Mouse (Mus musculus) kidney, adult 2 months (tissue): ENCODE measurements around the gene Asic1. TPM values are rescaled to one million over a fixed set of nuclear protein-coding genes. Genes with fewer than 3 reads are reported as not detected.
A peak's percentile ranks its signal among the peaks of the same experiment; 100 is the strongest.

Experiments
- DNase-seq: peaks from one replicate; pipeline ENCODE4 v3.0.0; 2021
- H3K27ac ChIP-seq: fragments of 200-500 bp; 2 replicates; pipeline ENCODE4 v1.5.1; 2012; ENCODE audit warnings: low read depth, low read length, control low read depth, inconsistent platforms; ENCODE audit not compliant: insufficient read depth
- H3K27me3 ChIP-seq: fragments of 200-500 bp; replicated peaks from 2 replicates; pipeline ENCODE4 v1.6.1; 2012; ENCODE audit warnings: mild to moderate bottlenecking, moderate library complexity, low read length, inconsistent platforms; ENCODE audit not compliant: control insufficient read depth, insufficient read depth
- H3K36me3 ChIP-seq: fragments of 200-500 bp; 2 replicates; pipeline ENCODE4 v1.6.1; 2012; ENCODE audit warnings: mild to moderate bottlenecking, moderate library complexity, low read length, inconsistent platforms; ENCODE audit not compliant: control insufficient read depth, insufficient read depth
- H3K4me1 ChIP-seq: fragments of 200-500 bp; 2 replicates; pipeline ENCODE4 v1.6.1; 2011; ENCODE audit warnings: low read length; ENCODE audit not compliant: control insufficient read depth, insufficient read depth
- H3K4me3 ChIP-seq: fragments of 200-500 bp; 2 replicates; pipeline ENCODE4 v1.5.1; 2011; ENCODE audit warnings: mild to moderate bottlenecking, low read depth, low read length, control low read depth; ENCODE audit not compliant: insufficient read depth
- CTCF ChIP-seq: fragments of 200-500 bp; conservative IDR thresholded peaks from 2 replicates; pipeline ENCODE4 v1.5.1; 2011; ENCODE audit warnings: low read depth, mild to moderate bottlenecking, control low read depth, low read length, moderate library complexity, mixed read lengths; ENCODE audit not compliant: insufficient read depth, insufficient read length
- POLR2A ChIP-seq: fragments of 200-500 bp; IDR thresholded peaks from one replicate; pipeline ENCODE4 v1.6.1; 2011; ENCODE audit warnings: low read depth, low read length, control low read depth
- WGBS: fragments of 180-500 bp; shearing (Covaris S2); methylation state at CpG from one replicate; pipeline ENCODE4 v1.1.7; 2018; 5-methylcytosine and 5-hydroxymethylcytosine counted together
- polyA plus RNA-seq: library from polyadenylated mRNA; depleted of rRNA; stranded (reverse); fragments of >200 nt; gene quantifications from 2 replicates; pipeline ENCODE4 v1.2.3, GENCODE M21; 2012

Gene Asic1
- polyA plus RNA-seq, 1 experiment, result 0.34 TPM

DNA sequence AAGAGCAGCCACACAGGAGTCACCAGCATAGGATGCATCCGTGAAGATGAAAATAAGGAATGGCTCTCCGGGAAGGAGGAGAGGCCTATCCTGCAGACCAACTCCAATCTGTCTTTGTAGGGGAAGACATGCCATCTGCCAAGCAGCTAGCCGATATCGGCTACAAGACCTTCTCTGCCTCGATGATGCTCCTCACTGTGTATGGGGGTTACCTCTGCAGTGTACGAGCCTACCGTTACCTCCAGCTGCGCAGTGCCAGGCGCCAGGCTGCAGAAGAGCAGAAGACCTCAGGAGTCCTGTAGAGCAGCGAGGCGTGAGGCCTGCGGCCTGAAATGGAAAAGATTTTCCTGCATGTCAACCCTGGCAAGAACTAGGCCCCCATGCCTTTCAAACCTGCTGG is 57.4 kb downstream of the Asic1 start:
- Histone ChIP-seq H3K27ac (no peak overlapping the region), H3K4me3 (no peak overlapping the region), H3K36me3 (peaks cover 3% of the 10 kb centered on the region; the same call in 1 of the 2 replicates), H3K4me1 (peaks cover 21% of the 10 kb centered on the region), H3K27me3 (no peaks in the 10 kb centered on the region)
- TF ChIP-seq CTCF, result no peak
- no peak for TF ChIP-seq POLR2A
- 89% methylated on average over 12 of the region's 12 CpGs for WGBS
- no peak for DNase-seq

DNA sequence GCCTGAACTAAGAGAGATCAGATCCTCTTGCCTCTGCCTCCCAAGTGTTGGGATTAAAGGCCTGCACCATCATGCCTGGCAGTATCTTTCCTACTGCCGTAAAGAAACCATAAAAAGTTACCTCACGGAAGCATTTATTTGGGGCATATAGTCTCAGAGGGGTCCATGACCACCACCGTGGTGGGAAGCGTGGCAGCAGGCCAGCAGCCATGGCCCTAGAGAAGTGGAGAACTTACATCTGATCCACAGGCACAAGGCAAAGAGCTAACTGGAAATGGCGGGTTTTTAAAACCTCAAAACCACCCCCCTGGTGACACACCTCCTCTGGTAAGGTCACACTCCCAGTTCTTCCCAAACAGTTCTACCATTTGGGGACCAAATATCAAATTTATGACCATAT is 58.0 kb downstream of the Asic1 start:
- WGBS, result 95% methylated on average over 5 of the region's 5 CpGs
- no peaks in the 10 kb centered on the region for H3K27me3 ChIP-seq
- no peak overlapping the region for H3K4me3 ChIP-seq
- no peak for TF ChIP-seq POLR2A
- no peak for TF ChIP-seq CTCF
- peaks cover 3% of the 10 kb centered on the region; the same call in 1 of the 2 replicates for H3K36me3 ChIP-seq
- DNase-seq, result no peak
- H3K4me1 ChIP-seq, result peaks cover 17% of the 10 kb centered on the region
- no peak overlapping the region for H3K27ac ChIP-seq

- no peaks in the 10 kb centered on the region for H3K27me3 ChIP-seq
- H3K36me3 ChIP-seq, result peaks cover 3% of the 10 kb centered on the region; the same call in 1 of the 2 replicates
- no peak overlapping the region for H3K27ac ChIP-seq
- no peak for DNase-seq
- H3K4me1 ChIP-seq, result peaks cover 8% of the 10 kb centered on the region
- 96% methylated on average over 3 of the region's 4 CpGs for WGBS
- H3K4me3 ChIP-seq, result no peak overlapping the region
- TF ChIP-seq CTCF (0 out of 2 replicates have a peak, but pooled peaks have one; percentile 22), POLR2A (no peak)
Observed at GRCm38 (mm10) chr15:99729056-99729783, 59.1 kb downstream of the Asic1 start.

- Histone ChIP-seq H3K4me3 (no peak overlapping the region), H3K27ac (no peak overlapping the region), H3K4me1 (peaks cover 3% of the 10 kb centered on the region; the same call in 1 of the 2 replicates), H3K36me3 (peaks cover 3% of the 10 kb centered on the region; the same call in 1 of the 2 replicates), H3K27me3 (no peaks in the 10 kb centered on the region)
- WGBS, result 87% methylated on average over 2 of the region's 2 CpGs
- no peak for DNase-seq
- TF ChIP-seq CTCF (no peak), POLR2A (no peak)
Observed at GRCm38 (mm10) chr15:99731167-99731566, 61.0 kb downstream of the Asic1 start.

- H3K4me1 ChIP-seq, result peaks cover under 1% of the 10 kb centered on the region; the same call in 1 of the 2 replicates
- H3K36me3 ChIP-seq, result peaks cover 3% of the 10 kb centered on the region; the same call in 1 of the 2 replicates
- no peak for DNase-seq
- no peak overlapping the region for H3K4me3 ChIP-seq
- 90% methylated on average over 3 of the region's 3 CpGs for WGBS
- TF ChIP-seq CTCF (no peak), POLR2A (no peak)
- H3K27ac ChIP-seq, result no peak overlapping the region
- H3K27me3 ChIP-seq, result no peaks in the 10 kb centered on the region
Observed at GRCm38 (mm10) chr15:99731678-99732077, 61.5 kb downstream of the Asic1 start.

DNA sequence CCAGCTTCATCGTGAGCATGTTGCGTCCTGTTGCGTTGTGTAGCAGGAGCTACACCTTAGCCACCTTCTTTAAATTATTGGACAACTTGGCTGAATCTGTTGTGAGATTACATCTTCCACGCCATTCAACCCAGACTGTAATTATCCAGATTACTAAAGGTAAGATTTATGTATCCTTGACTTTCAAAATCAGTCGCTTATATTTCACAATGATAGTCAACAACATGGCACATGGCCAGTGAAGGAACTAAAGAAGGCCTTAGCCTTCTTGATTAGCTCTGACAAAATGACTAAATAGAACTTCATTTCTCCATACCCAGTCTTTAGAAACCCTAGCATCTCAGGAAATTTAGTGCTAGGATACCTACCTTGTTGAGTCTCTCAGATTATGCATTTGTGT is 63.0 kb downstream of the Asic1 start:
- no peaks in the 10 kb centered on the region for H3K27me3 ChIP-seq
- WGBS, result 95% methylated on average over 5 of the region's 5 CpGs
- DNase-seq, result no peak
- no peaks in the 10 kb centered on the region for H3K4me1 ChIP-seq
- no peak overlapping the region for H3K4me3 ChIP-seq
- TF ChIP-seq CTCF, result no peak
- TF ChIP-seq POLR2A, result no peak
- no peak overlapping the region for H3K27ac ChIP-seq
- peaks cover 3% of the 10 kb centered on the region; the same call in 1 of the 2 replicates for H3K36me3 ChIP-seq

DNA sequence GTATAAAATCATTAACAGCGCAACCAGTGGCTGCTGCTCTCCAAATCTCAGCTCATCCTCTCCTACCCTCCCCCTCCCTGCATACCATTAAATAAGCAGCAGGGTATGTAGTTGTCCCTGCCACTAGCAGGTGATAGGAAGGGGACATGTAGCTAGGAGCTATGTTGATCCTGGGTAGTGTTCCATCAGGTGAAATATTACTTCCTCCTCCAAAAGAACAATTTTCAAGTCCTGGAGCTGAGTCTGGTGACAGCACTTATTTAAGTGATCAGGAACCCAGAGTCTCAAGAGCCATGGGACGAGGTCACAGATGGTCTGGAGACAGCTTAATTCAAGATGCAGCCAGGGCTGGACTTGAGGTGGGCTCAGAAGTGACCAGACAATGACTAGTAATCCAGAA is 65.5 kb downstream of the Asic1 start:
- DNase-seq, result peak; percentile 100
- no peak overlapping the region for H3K4me3 ChIP-seq

GRCm38 (mm10) chr15:99736675-99737074 is 66.5 kb downstream of the Asic1 start:
- no peak overlapping the region for H3K4me3 ChIP-seq
- no peak overlapping the region for H3K27ac ChIP-seq
- WGBS, result 86% methylated on average over 11 of the region's 11 CpGs
- no peak for TF ChIP-seq CTCF
- TF ChIP-seq POLR2A, result no peak
- no peaks in the 10 kb centered on the region for H3K4me1 ChIP-seq
- no peak for DNase-seq
- no peaks in the 10 kb centered on the region for H3K27me3 ChIP-seq
- H3K36me3 ChIP-seq, result no peaks in the 10 kb centered on the region; the same call in 1 of the 2 replicates

More for the DNA sequence above, 65.5 kb downstream of the Asic1 start:
- 91% methylated on average over 2 of the region's 2 CpGs for WGBS
- Histone ChIP-seq H3K27ac (no peak overlapping the region), H3K36me3 (no peaks in the 10 kb centered on the region; the same call in 1 of the 2 replicates), H3K4me1 (no peaks in the 10 kb centered on the region), H3K27me3 (no peaks in the 10 kb centered on the region)
- no peak for TF ChIP-seq CTCF
